Mouse (Mus musculus): ENCODE results near the gene Efna3. TPM values are rescaled to one million over a fixed set of nuclear protein-coding genes. Genes with fewer than 3 reads are reported as not detected.

Gene Efna3
- 30.1 and 42.0 TPM in 2 replicates for polyA plus RNA-seq (2014; fragmentation: Nextera tagmentation; extraction: Ambion mirVana)

- DNase-seq (ENCODE audit: low spot score) = peak; percentile 89
- Histone ChIP-seq H3K27ac (ENCODE audit: low read depth, low read length) (peak within 1 kb of the TSS; percentile 83), H3K9ac (ENCODE audit: low read length) (peak within 1 kb of the TSS; percentile 75), H3K4me3 (ENCODE audit: low read depth, low read length) (peak within 1 kb of the TSS; percentile 59), H3K9me3 (replicated peaks; ENCODE audit: control insufficient read depth, low read length) (no peaks in the 10 kb centered on the region), H3K4me1 (ENCODE audit: control insufficient read depth, insufficient read depth, low read length) (peaks cover 21% of the 10 kb centered on the region), H3K4me2 (ENCODE audit: low read length) (peak within 1 kb of the TSS; percentile 90), H3K27me3 (replicated peaks; ENCODE audit: control insufficient read depth, insufficient read depth, low read length) (peaks cover 32% of the 10 kb centered on the region), H3K36me3 (ENCODE audit: control insufficient read depth, insufficient read depth, low read length) (no peaks in the 10 kb centered on the region)
- WGBS = under 1% methylated on average over 46 of the region's 53 CpGs
- peak; percentile 65 for ATAC-seq
Observed at GRCm38 (mm10) chr3:89322514-89323165, at the start of gene Efna3. Gene Efna3 (minus strand): TSS chr3:89322965.

DNA sequence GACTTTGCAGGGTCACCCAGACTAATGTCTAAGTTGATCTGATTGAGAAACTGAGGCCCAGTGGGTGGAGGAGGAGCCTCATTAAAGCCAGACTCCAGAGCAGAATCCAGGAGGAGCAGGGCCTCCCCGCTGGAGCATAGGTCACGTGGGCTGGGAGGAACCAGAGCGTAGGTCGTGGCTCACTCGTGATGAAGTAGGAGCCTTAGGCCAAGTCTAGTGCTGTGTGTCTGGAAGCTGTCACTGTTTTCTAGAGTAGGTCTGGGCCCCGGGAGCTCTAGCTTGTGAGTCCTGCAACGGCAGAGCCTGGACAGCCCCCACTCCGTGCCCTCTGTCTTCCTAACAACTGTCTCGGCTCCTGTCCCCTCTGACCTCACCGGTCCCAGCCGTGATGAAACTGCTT is 44.6 kb upstream of the Efna3 start:
- WGBS = 83% methylated on average over 11 of the region's 11 CpGs
- H3K4me3 ChIP-seq (ENCODE audit: low read depth, low read length) = no peak overlapping the region

DNA sequence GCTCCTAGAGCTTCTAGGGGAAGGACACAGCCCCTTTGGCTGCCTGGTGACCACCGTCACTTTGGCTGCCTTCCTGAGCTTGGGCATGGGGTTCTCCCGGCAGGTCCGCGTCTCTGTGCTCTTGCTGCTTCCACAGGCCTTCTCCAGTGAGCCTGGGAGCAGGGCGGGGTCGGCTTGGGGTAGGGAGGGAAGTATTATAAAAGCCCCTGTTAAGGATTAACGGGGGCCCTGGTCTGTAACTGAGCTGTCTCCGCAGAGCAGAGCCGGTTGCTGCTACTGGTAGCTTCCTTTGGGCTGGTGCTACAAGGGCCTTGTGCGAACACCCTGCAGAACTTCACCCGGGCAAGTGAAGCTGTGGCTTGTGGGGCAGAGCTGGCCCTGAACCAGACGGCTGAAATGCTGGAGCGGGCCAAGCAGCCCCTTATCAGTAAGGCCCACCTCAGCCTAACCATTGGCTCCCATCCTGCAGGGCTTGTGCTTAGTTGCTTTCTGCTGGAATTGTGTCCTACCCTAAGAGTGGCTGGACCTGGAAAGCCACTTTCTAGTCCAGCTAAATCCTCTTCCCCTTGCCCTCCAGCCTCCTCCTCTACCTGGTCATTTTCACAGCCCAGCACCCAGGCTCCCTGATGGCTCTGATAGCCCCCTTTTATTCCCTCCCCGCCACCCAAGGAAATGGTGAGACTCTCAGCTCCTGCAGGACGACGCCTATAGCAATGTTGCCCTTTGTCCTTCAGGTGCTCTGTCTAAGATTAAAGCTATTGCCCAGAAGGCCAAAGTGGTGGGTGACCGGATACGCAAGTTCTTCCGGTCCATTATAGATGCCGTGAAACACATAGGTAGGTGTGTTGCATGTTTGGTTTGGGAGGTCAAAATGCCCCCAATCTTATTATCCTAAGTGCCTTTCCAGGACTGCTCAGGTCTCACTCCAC is 43.0 kb upstream of the Efna3 start:
- ATAC-seq (no peak), DNase-seq (ENCODE audit: low spot score) (no peak)
- Histone ChIP-seq H3K27ac (ENCODE audit: low read depth, low read length) (no peak overlapping the region), H3K4me2 (ENCODE audit: low read length) (no peak overlapping the region), H3K27me3 (replicated peaks; ENCODE audit: control insufficient read depth, insufficient read depth, low read length) (no peaks in the 10 kb centered on the region), H3K36me3 (ENCODE audit: control insufficient read depth, insufficient read depth, low read length) (no peaks in the 10 kb centered on the region), H3K4me3 (ENCODE audit: low read depth, low read length) (no peak overlapping the region), H3K9me3 (replicated peaks; ENCODE audit: control insufficient read depth, low read length) (no peaks in the 10 kb centered on the region), H3K9ac (ENCODE audit: low read length) (no peak overlapping the region), H3K4me1 (ENCODE audit: control insufficient read depth, insufficient read depth, low read length) (no peaks in the 10 kb centered on the region)
- 75% methylated on average over 20 of the region's 20 CpGs for WGBS

More for the DNA sequence above, 44.6 kb upstream of the Efna3 start:
- Histone ChIP-seq H3K9me3 (replicated peaks; ENCODE audit: control insufficient read depth, low read length) (no peaks in the 10 kb centered on the region), H3K4me1 (ENCODE audit: control insufficient read depth, insufficient read depth, low read length) (no peaks in the 10 kb centered on the region), H3K27ac (ENCODE audit: low read depth, low read length) (no peak overlapping the region), H3K4me2 (ENCODE audit: low read length) (no peak overlapping the region), H3K36me3 (ENCODE audit: control insufficient read depth, insufficient read depth, low read length) (no peaks in the 10 kb centered on the region), H3K27me3 (replicated peaks; ENCODE audit: control insufficient read depth, insufficient read depth, low read length) (no peaks in the 10 kb centered on the region), H3K9ac (ENCODE audit: low read length) (no peak overlapping the region)
- ATAC-seq (no peak), DNase-seq (ENCODE audit: low spot score) (no peak)

DNA sequence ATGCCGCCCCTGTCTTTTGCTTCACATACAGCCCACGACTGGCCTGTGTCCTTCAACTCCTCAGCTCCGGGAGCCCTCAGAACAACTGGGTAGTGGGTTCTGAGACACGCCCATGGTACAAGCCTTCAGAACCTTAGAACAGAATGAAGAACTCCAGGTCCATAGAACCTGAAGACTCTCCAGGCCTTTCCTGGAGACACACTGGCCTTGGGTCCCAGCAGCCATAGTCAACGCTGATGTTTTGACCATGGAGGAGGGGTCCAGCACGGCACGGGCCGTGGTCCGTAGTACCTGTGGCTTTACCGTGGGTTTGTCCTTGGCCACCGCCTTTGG is 42.4 kb upstream of the Efna3 start, which contains the start of gene Dcst1:
Gene Dcst1, minus strand, starts transcription at position 101 of the 333 bp plus-strand sequence.
- Histone ChIP-seq H3K4me1 (ENCODE audit: control insufficient read depth, insufficient read depth, low read length) (no peaks in the 10 kb centered on the region), H3K27ac (ENCODE audit: low read depth, low read length) (no peak within 1 kb of the TSS), H3K27me3 (replicated peaks; ENCODE audit: control insufficient read depth, insufficient read depth, low read length) (no peaks in the 10 kb centered on the region), H3K36me3 (ENCODE audit: control insufficient read depth, insufficient read depth, low read length) (no peaks in the 10 kb centered on the region), H3K4me2 (ENCODE audit: low read length) (no peak within 1 kb of the TSS), H3K9ac (ENCODE audit: low read length) (no peak within 1 kb of the TSS), H3K9me3 (replicated peaks; ENCODE audit: control insufficient read depth, low read length) (no peaks in the 10 kb centered on the region), H3K4me3 (ENCODE audit: low read depth, low read length) (no peak within 1 kb of the TSS)
- ATAC-seq (no peak), DNase-seq (ENCODE audit: low spot score) (no peak)
- WGBS = 87% methylated on average over 11 of the region's 11 CpGs

GRCm38 (mm10) chr3:89364631-89365030 is 41.9 kb upstream of the Efna3 start:
- no peak overlapping the region for H3K9ac ChIP-seq (ENCODE audit: low read length)
- no peaks in the 10 kb centered on the region for H3K4me1 ChIP-seq (ENCODE audit: control insufficient read depth, insufficient read depth, low read length)
- DNase-seq (ENCODE audit: low spot score) (no peak), ATAC-seq (no peak)
- H3K27me3 ChIP-seq (replicated peaks; ENCODE audit: control insufficient read depth, insufficient read depth, low read length) = no peaks in the 10 kb centered on the region
- no peak overlapping the region for H3K4me2 ChIP-seq (ENCODE audit: low read length)
- no peak overlapping the region for H3K27ac ChIP-seq (ENCODE audit: low read depth, low read length)
- no peaks in the 10 kb centered on the region for H3K9me3 ChIP-seq (replicated peaks; ENCODE audit: control insufficient read depth, low read length)
- 51% methylated on average over 8 of the region's 8 CpGs for WGBS
- H3K36me3 ChIP-seq (ENCODE audit: control insufficient read depth, insufficient read depth, low read length) = no peaks in the 10 kb centered on the region
- H3K4me3 ChIP-seq (ENCODE audit: low read depth, low read length) = no peak overlapping the region

DNA sequence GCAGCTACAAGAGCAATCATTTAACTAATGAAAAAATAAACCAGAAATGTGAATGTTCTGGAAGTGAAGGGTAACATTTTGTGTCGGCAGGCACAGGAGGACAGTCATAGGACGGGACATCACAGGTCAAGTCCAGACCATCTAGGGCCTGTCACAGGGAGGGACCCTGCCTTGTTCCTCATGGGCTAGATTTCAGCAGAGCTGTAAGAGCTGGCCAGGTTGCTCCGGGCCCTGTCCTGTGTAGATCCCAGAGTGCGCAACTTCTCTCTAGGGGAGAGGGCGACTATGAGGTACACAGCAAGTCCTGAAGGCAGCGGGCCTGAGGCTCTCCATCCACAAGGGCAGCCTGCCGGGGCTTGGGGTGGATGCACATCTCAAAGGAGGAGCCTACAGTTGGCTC is 38.9 kb upstream of the Efna3 start, which contains the start of gene Dcst2:
Gene Dcst2, plus strand, starts transcription at position 301 of the 400 bp plus-strand sequence.
- Histone ChIP-seq H3K9ac (ENCODE audit: low read length) (no peak within 1 kb of the TSS), H3K27ac (ENCODE audit: low read depth, low read length) (no peak within 1 kb of the TSS), H3K27me3 (replicated peaks; ENCODE audit: control insufficient read depth, insufficient read depth, low read length) (no peaks in the 10 kb centered on the region), H3K4me1 (ENCODE audit: control insufficient read depth, insufficient read depth, low read length) (no peaks in the 10 kb centered on the region), H3K9me3 (replicated peaks; ENCODE audit: control insufficient read depth, low read length) (no peaks in the 10 kb centered on the region), H3K4me2 (ENCODE audit: low read length) (no peak within 1 kb of the TSS), H3K36me3 (ENCODE audit: control insufficient read depth, insufficient read depth, low read length) (no peaks in the 10 kb centered on the region), H3K4me3 (ENCODE audit: low read depth, low read length) (no peak within 1 kb of the TSS)
- no peak for DNase-seq (ENCODE audit: low spot score)
- WGBS = 83% methylated on average over 7 of the region's 7 CpGs
- ATAC-seq = no peak

- no peak overlapping the region for H3K4me2 ChIP-seq (ENCODE audit: low read length)
- no peak for ATAC-seq
- H3K36me3 ChIP-seq (ENCODE audit: control insufficient read depth, insufficient read depth, low read length) = no peaks in the 10 kb centered on the region
- H3K4me3 ChIP-seq (ENCODE audit: low read depth, low read length) = no peak overlapping the region
- H3K27ac ChIP-seq (ENCODE audit: low read depth, low read length) = no peak overlapping the region
- DNase-seq (ENCODE audit: low spot score) = no peak
- H3K9ac ChIP-seq (ENCODE audit: low read length) = no peak overlapping the region
- WGBS = 71% methylated on average over 3 of the region's 3 CpGs
- H3K9me3 ChIP-seq (replicated peaks; ENCODE audit: control insufficient read depth, low read length) = no peaks in the 10 kb centered on the region
- no peaks in the 10 kb centered on the region for H3K27me3 ChIP-seq (replicated peaks; ENCODE audit: control insufficient read depth, insufficient read depth, low read length)
- H3K4me1 ChIP-seq (ENCODE audit: control insufficient read depth, insufficient read depth, low read length) = no peaks in the 10 kb centered on the region
Observed at GRCm38 (mm10) chr3:89360237-89360636, 37.5 kb upstream of the Efna3 start.

- DNase-seq (ENCODE audit: low spot score) (no peak), ATAC-seq (no peak)
- WGBS = 74% methylated on average over 6 of the region's 6 CpGs
- no peak overlapping the region for H3K4me2 ChIP-seq (ENCODE audit: low read length)
- H3K27ac ChIP-seq (ENCODE audit: low read depth, low read length) = no peak overlapping the region
- no peaks in the 10 kb centered on the region for H3K27me3 ChIP-seq (replicated peaks; ENCODE audit: control insufficient read depth, insufficient read depth, low read length)
- no peak overlapping the region for H3K9ac ChIP-seq (ENCODE audit: low read length)
- H3K4me3 ChIP-seq (ENCODE audit: low read depth, low read length) = no peak overlapping the region
- no peaks in the 10 kb centered on the region for H3K4me1 ChIP-seq (ENCODE audit: control insufficient read depth, insufficient read depth, low read length)
- no peaks in the 10 kb centered on the region for H3K36me3 ChIP-seq (ENCODE audit: control insufficient read depth, insufficient read depth, low read length)
- no peaks in the 10 kb centered on the region for H3K9me3 ChIP-seq (replicated peaks; ENCODE audit: control insufficient read depth, low read length)
Observed at GRCm38 (mm10) chr3:89359630-89360029, 36.9 kb upstream of the Efna3 start.

- ATAC-seq (no peak), DNase-seq (ENCODE audit: low spot score) (no peak)
- WGBS = 65% methylated on average over 9 of the region's 9 CpGs
- Histone ChIP-seq H3K9me3 (replicated peaks; ENCODE audit: control insufficient read depth, low read length) (no peaks in the 10 kb centered on the region), H3K4me2 (ENCODE audit: low read length) (no peak overlapping the region), H3K9ac (ENCODE audit: low read length) (no peak overlapping the region), H3K36me3 (ENCODE audit: control insufficient read depth, insufficient read depth, low read length) (no peaks in the 10 kb centered on the region), H3K27me3 (replicated peaks; ENCODE audit: control insufficient read depth, insufficient read depth, low read length) (no peaks in the 10 kb centered on the region), H3K4me3 (ENCODE audit: low read depth, low read length) (no peak overlapping the region), H3K27ac (ENCODE audit: low read depth, low read length) (no peak overlapping the region), H3K4me1 (ENCODE audit: control insufficient read depth, insufficient read depth, low read length) (no peaks in the 10 kb centered on the region)
Observed at GRCm38 (mm10) chr3:89356029-89356428, 33.3 kb upstream of the Efna3 start.
